Mouse (Mus musculus) central nervous system, embryonic 14 days (tissue): ENCODE data around the gene Stat5a. TPM values are rescaled to one million over a fixed set of nuclear protein-coding genes. Genes with fewer than 3 reads are reported as not detected.

Experiments used
- polyA plus RNA-seq: library from polyadenylated mRNA; depleted of rRNA; stranded (reverse); fragments of >200 nt; gene quantifications from 2 replicates; pipeline ENCODE4 v1.2.3, GENCODE M21; 2012; rRNA removed

Gene Stat5a
- polyA plus RNA-seq, result 1.7 and 2.7 TPM in 2 replicates

GRCm38 (mm10) chr11:100858935-100859578, at the start of gene Stat5a:
Stat5a (plus strand) TSS chr11:100859351.

GRCm38 (mm10) chr11:100850038-100850777, 8.9 kb upstream of the Stat5a start, which contains the start of gene Stat5b:
Stat5b (minus strand) TSS chr11:100850724.

Other genes with a start within 250 kb of the Stat5a start
- gene Nkiras2, start 240.1 kb upstream of the Stat5a start, polyA plus RNA-seq, result 93.5 and 98.6 TPM in 2 replicates
- 241 and 259 TPM in 2 replicates for gene Dnajc7, start 239.2 kb upstream of the Stat5a start, polyA plus RNA-seq
- gene Zfp385c, start 166.9 kb upstream of the Stat5a start, polyA plus RNA-seq, result 0.26 and 2.1 TPM in 2 replicates
- 3.3 and 3.5 TPM in 2 replicates for gene Dhx58, start 155.1 kb upstream of the Stat5a start, polyA plus RNA-seq
- gene Kat2a, start 146.9 kb upstream of the Stat5a start, polyA plus RNA-seq, result 62.1 and 66.2 TPM in 2 replicates
- gene Hspb9, start 145.5 kb upstream of the Stat5a start, polyA plus RNA-seq, result not detected in 2 replicates
- gene Rab5c, start 121.1 kb upstream of the Stat5a start, polyA plus RNA-seq, result 202 and 208 TPM in 2 replicates
- gene Kcnh4, start 99.4 kb upstream of the Stat5a start, polyA plus RNA-seq, result 26.0 and 29.2 TPM in 2 replicates
- 0.15 and 0.38 TPM in 2 replicates for gene Hcrt, start 96.4 kb upstream of the Stat5a start, polyA plus RNA-seq
- gene Ghdc, start 88.4 kb upstream of the Stat5a start, polyA plus RNA-seq, result 5.9 and 8.0 TPM in 2 replicates
- 15.6 and 17.7 TPM in 2 replicates for gene Stat5b, start 8.6 kb upstream of the Stat5a start, polyA plus RNA-seq
- gene Stat3, start 80.2 kb downstream of the Stat5a start, polyA plus RNA-seq, result 35.0 and 48.7 TPM in 2 replicates
- gene Cavin1, start 111.5 kb downstream of the Stat5a start, polyA plus RNA-seq, result 20.4 and 38.1 TPM in 2 replicates
- 146 and 170 TPM in 2 replicates for gene Atp6v0a1, start 150.1 kb downstream of the Stat5a start, polyA plus RNA-seq
- 9.0 and 11.7 TPM in 2 replicates for gene Naglu, start 210.7 kb downstream of the Stat5a start, polyA plus RNA-seq
- gene Hsd17b1, start 219.1 kb downstream of the Stat5a start, polyA plus RNA-seq, result 0.57 and 0.60 TPM in 2 replicates
- gene Coasy, start 223.2 kb downstream of the Stat5a start, polyA plus RNA-seq, result 53.2 and 56.6 TPM in 2 replicates
- gene Mlx, start 227.9 kb downstream of the Stat5a start, polyA plus RNA-seq, result 55.4 and 59.4 TPM in 2 replicates
- gene Psmc3ip, start 236.1 kb downstream of the Stat5a start, polyA plus RNA-seq, result 26.7 and 35.7 TPM in 2 replicates